8 mouse cellular contexts compared by ENCODE assay signal in genomic region chr4:149166215-149166946, GRCm38 (mm10). TPM values are rescaled to one million over a fixed set of nuclear protein-coding genes. Genes with fewer than 3 reads are reported as not detected.
DNase-seq lines count a peak whose midpoint lies in the region; ATAC-seq and TF ChIP-seq lines count a peak whose summit lies in the region.

Gene Pgd, minus strand, starts transcription at chr4:149166771.

- peak; percentile 90 for DNase-seq in c-Kit-negative CD71-positive TER-119-positive erythroid progenitor cells, embryonic 14.5 days (ENCODE audit: low read depth, low spot score)
- peak; percentile 97 for DNase-seq in forebrain, embryonic 10.5 days (ENCODE audit: extremely low spot score, low spot score)
- DNase-seq in kidney, postnatal 25 days, result peak; percentile 99
- peak; percentile 92 to 94 (median 93) for DNase-seq in liver, embryonic 14.5 days (ENCODE audit: low read depth in 3 of 3, low spot score in 3 of 3)
- peak; percentile 97 for DNase-seq in neural tube, embryonic 11.5 days (ENCODE audit: low spot score)
- DNase-seq in stomach, postnatal 0 days (ENCODE audit: low spot score), result peak; percentile 98

- peaks cover 37% of the 10 kb centered on the region for H3K4me1 ChIP-seq in forebrain, embryonic 10.5 days
- H3K4me1 ChIP-seq in heart, embryonic 15.5 days (replicated peaks), result peaks cover 20% of the 10 kb centered on the region
- peaks cover 9 to 22% of the 10 kb centered on the region in 2 experiments; a peak in 3 of 4 replicates for H3K4me1 ChIP-seq in liver, embryonic 14.5 days (replicated peaks; ENCODE audit: control insufficient read depth in 2 of 2, insufficient read depth in 2 of 2, low read length in 1 of 2)
- no peaks in the 10 kb centered on the region; the same call in 1 of the 2 replicates for H3K4me1 ChIP-seq in neural tube, embryonic 11.5 days (ENCODE audit: control insufficient read depth, insufficient read depth, low read length)
- no peaks in the 10 kb centered on the region for H3K4me1 ChIP-seq in stomach, postnatal 0 days (replicated peaks; ENCODE audit: control insufficient read depth, insufficient read depth)

- H3K9ac ChIP-seq in heart, embryonic 15.5 days, result peak within 1 kb of the TSS; percentile 95
- H3K9ac ChIP-seq in liver, embryonic 14.5 days (replicated peaks), result peak within 1 kb of the TSS; percentile 76
- H3K9ac ChIP-seq in neural tube, embryonic 11.5 days (ENCODE audit: low read length), result peak within 1 kb of the TSS; percentile 82
- H3K9ac ChIP-seq in stomach, postnatal 0 days (ENCODE audit: low read length), result peak within 1 kb of the TSS; percentile 89

- H3K4me2 ChIP-seq in heart, embryonic 15.5 days, result peak within 1 kb of the TSS; percentile 93
- peak within 1 kb of the TSS; percentile 91 for H3K4me2 ChIP-seq in liver, embryonic 14.5 days (ENCODE audit: low read depth)
- H3K4me2 ChIP-seq in neural tube, embryonic 11.5 days (ENCODE audit: low read depth), result peak within 1 kb of the TSS; percentile 89
- peak within 1 kb of the TSS; percentile 90 for H3K4me2 ChIP-seq in stomach, postnatal 0 days (replicated peaks; ENCODE audit: low read depth)

- H3K4me3 ChIP-seq in forebrain, embryonic 10.5 days, result peak within 1 kb of the TSS; percentile 81
- H3K4me3 ChIP-seq in heart, embryonic 15.5 days, result peak within 1 kb of the TSS; percentile 94
- H3K4me3 ChIP-seq in liver, embryonic 14.5 days (ENCODE audit: insufficient read depth in 1 of 2, low read depth in 2 of 2, low read length in 2 of 2), result peak within 1 kb of the TSS; percentile 72 to 77
- peak within 1 kb of the TSS; percentile 87 for H3K4me3 ChIP-seq in neural tube, embryonic 11.5 days (ENCODE audit: low read depth, low read length)
- peak within 1 kb of the TSS; percentile 79 for H3K4me3 ChIP-seq in stomach, postnatal 0 days (ENCODE audit: low read depth, low read length)

- WGBS in forebrain, embryonic 10.5 days, result under 1% methylated on average over 59 of the region's 59 CpGs
- WGBS in heart, embryonic 15.5 days, result under 1% methylated on average over 59 of the region's 59 CpGs
- WGBS in liver, embryonic 14.5 days (ENCODE audit: insufficient replicate concordance), result under 1% methylated on average over 59 of the region's 59 CpGs
- WGBS in neural tube, embryonic 11.5 days, result under 1% methylated on average over 59 of the region's 59 CpGs
- under 1% methylated on average over 59 of the region's 59 CpGs for WGBS in stomach, postnatal 0 days

- H3K27ac ChIP-seq in forebrain, embryonic 10.5 days, result peak within 1 kb of the TSS; percentile 91
- H3K27ac ChIP-seq in heart, embryonic 15.5 days, result peak within 1 kb of the TSS; percentile 86
- peak within 1 kb of the TSS; percentile 18 for H3K27ac ChIP-seq in liver, embryonic 14.5 days
- peak within 1 kb of the TSS; percentile 61 for H3K27ac ChIP-seq in neural tube, embryonic 11.5 days (ENCODE audit: low read depth, low read length)
- H3K27ac ChIP-seq in stomach, postnatal 0 days (replicated peaks), result peak within 1 kb of the TSS; percentile 95

- no peaks in the 10 kb centered on the region for H3K9me3 ChIP-seq in forebrain, embryonic 10.5 days
- no peaks in the 10 kb centered on the region for H3K9me3 ChIP-seq in heart, embryonic 15.5 days (replicated peaks)
- no peaks in the 10 kb centered on the region for H3K9me3 ChIP-seq in liver, embryonic 14.5 days (ENCODE audit: control insufficient read depth, low read length)
- H3K9me3 ChIP-seq in neural tube, embryonic 11.5 days (ENCODE audit: control insufficient read depth, low read length), result no peaks in the 10 kb centered on the region
- no peaks in the 10 kb centered on the region for H3K9me3 ChIP-seq in stomach, postnatal 0 days (ENCODE audit: control insufficient read depth, low read length)

- no peak; the same call in 1 of the 2 replicates for TF ChIP-seq CTCF in liver, embryonic 14.5 days (IDR thresholded peaks at IDR 0.05; ENCODE audit: low read depth)
- no peak for TF ChIP-seq CTCF in stomach, postnatal 0 days (IDR thresholded peaks at IDR 0.05; ENCODE audit: low read depth)

- peak; percentile 98 for ATAC-seq in CD4-positive, CD25-positive, alpha-beta regulatory T cell, adult 4 months
- ATAC-seq in heart, embryonic 15.5 days (replicated peaks; ENCODE audit: insufficient number of reproducible peaks, insufficient read depth, low FRiP score, low read depth), result peak; percentile 99
- ATAC-seq in liver, embryonic 14.5 days (ENCODE audit: insufficient read depth), result peak; percentile 98
- ATAC-seq in neural tube, embryonic 11.5 days (ENCODE audit: insufficient read depth, low FRiP score, low TSS enrichment), result peak; percentile 99
- ATAC-seq in stomach, postnatal 0 days (ENCODE audit: low FRiP score, low TSS enrichment), result peak; percentile 95

- no peaks in the 10 kb centered on the region for H3K27me3 ChIP-seq in forebrain, embryonic 10.5 days (ENCODE audit: poor library complexity, severe bottlenecking)
- H3K27me3 ChIP-seq in heart, embryonic 15.5 days, result no peaks in the 10 kb centered on the region
- no peaks in the 10 kb centered on the region for H3K27me3 ChIP-seq in liver, embryonic 14.5 days (ENCODE audit: control insufficient read depth, insufficient read depth, low read length)
- no peaks in the 10 kb centered on the region for H3K27me3 ChIP-seq in neural tube, embryonic 11.5 days (ENCODE audit: control insufficient read depth, insufficient read depth, low read length)
- H3K27me3 ChIP-seq in stomach, postnatal 0 days (ENCODE audit: control insufficient read depth, insufficient read depth, low read length), result no peaks in the 10 kb centered on the region

- peaks cover 40% of the 10 kb centered on the region for H3K36me3 ChIP-seq in forebrain, embryonic 10.5 days (replicated peaks)
- H3K36me3 ChIP-seq in heart, embryonic 15.5 days, result peaks cover 10% of the 10 kb centered on the region
- 0 out of 2 replicates have a peak, but pooled peaks cover 3% of the 10 kb centered on the region for H3K36me3 ChIP-seq in liver, embryonic 14.5 days (replicated peaks; ENCODE audit: control insufficient read depth, insufficient read depth, low read depth)
- H3K36me3 ChIP-seq in neural tube, embryonic 11.5 days (ENCODE audit: control insufficient read depth, insufficient read depth, low read length), result no peaks in the 10 kb centered on the region; the same call in none of the 2 replicates
- H3K36me3 ChIP-seq in stomach, postnatal 0 days (ENCODE audit: control insufficient read depth, insufficient read depth, low read length), result peaks cover 5% of the 10 kb centered on the region; the same call in 1 of the 2 replicates

- TF ChIP-seq EP300 in liver, embryonic 14.5 days (IDR thresholded peaks at IDR 0.05; ENCODE audit: low read depth), result no peak
- TF ChIP-seq EP300 in stomach, postnatal 0 days (optimal IDR thresholded peaks at IDR 0.05), result no peak

RNA-seq across cellular contexts. Expression of gene Pgd, which starts in this region (rescaled TPM):
- polyA plus RNA-seq in CD4-positive, CD25-positive, alpha-beta regulatory T cell, adult 4 months (2017; shearing (Covaris generic)), result 10 to 100 TPM; 41.3 to 86.4 TPM
- polyA plus RNA-seq in forebrain, embryonic 10.5 days (2016; fragmentation: Nextera tagmentation; extraction: Ambion mirVana), result 169 and 172 TPM in 2 replicates
- 66.7 and 81.5 TPM in 2 replicates for polyA plus RNA-seq in heart, embryonic 15.5 days (2015; fragmentation: Nextera tagmentation; extraction: Ambion mirVana)
- polyA plus RNA-seq in liver, embryonic 14.5 days (2012; rRNA removed), result 41.8 and 44.6 TPM in 2 replicates
- 23.2 and 25.5 TPM in 2 replicates for polyA plus RNA-seq in liver, embryonic 14.5 days (2014; fragmentation: Nextera tagmentation; extraction: Ambion mirVana)
- polyA plus RNA-seq in neural tube, embryonic 11.5 days (2014; fragmentation: Nextera tagmentation; extraction: Ambion mirVana), result 49.5 and 57.4 TPM in 2 replicates
- polyA plus RNA-seq in stomach, postnatal 0 days (2015; fragmentation: Nextera tagmentation; extraction: Ambion mirVana), result 266 and 290 TPM in 2 replicates

Comparison
In these comparisons a context has a peak if more than half of its experiments do, and no peak if none do; other contexts are left out.
1. Peak in every context shown above with its lines: DNase-seq, ATAC-seq, H3K4me3 ChIP-seq and H3K27ac ChIP-seq.
2. H3K27ac ChIP-seq: peak in every context shown above with its lines; median percentile 95 in stomach, postnatal 0 days; 91 in forebrain, embryonic 10.5 days; 86 in heart, embryonic 15.5 days; 61 in neural tube, embryonic 11.5 days; 18 in liver, embryonic 14.5 days.